Mouse (Mus musculus) heart, embryonic 11.5 days (tissue): ENCODE results near the gene Ccdc6. TPM values are rescaled to one million over a fixed set of nuclear protein-coding genes. Genes with fewer than 3 reads are reported as not detected.

ENCODE experiments used
- ATAC-seq: fragments of 200-750 bp; cut with Nextera tagmentation; replicated peaks from 2 replicates; pipeline ENCODE4 v1.8.0; 2017; ENCODE audit warnings: moderate library complexity; ENCODE audit not compliant: insufficient number of reproducible peaks, low FRiP score, low TSS enrichment
- H3K27ac ChIP-seq: fragments of 300-500 bp; sonication (generic); 2 replicates; pipeline ENCODE4 v1.5.1; 2014; ENCODE audit warnings: mild to moderate bottlenecking, low read depth, low read length
- H3K27me3 ChIP-seq: fragments of 300-500 bp; sonication (generic); 2 replicates; pipeline ENCODE4 v1.6.1; 2014; ENCODE audit warnings: mild to moderate bottlenecking, low read length, mixed read lengths; ENCODE audit not compliant: control insufficient read depth, insufficient read depth
- H3K36me3 ChIP-seq: fragments of 300-500 bp; sonication (generic); 2 replicates; pipeline ENCODE4 v1.6.1; 2014; ENCODE audit warnings: mild to moderate bottlenecking, low read length, moderate library complexity, mixed read lengths; ENCODE audit not compliant: control insufficient read depth, insufficient read depth
- H3K4me1 ChIP-seq: fragments of 300-500 bp; sonication (generic); 2 replicates; pipeline ENCODE4 v1.6.1; 2014; ENCODE audit warnings: low read length; ENCODE audit not compliant: control insufficient read depth, insufficient read depth
- H3K4me2 ChIP-seq: fragments of 300-500 bp; sonication (generic); 2 replicates; pipeline ENCODE4 v1.6.1; 2014; ENCODE audit warnings: mild to moderate bottlenecking, moderate library complexity
- H3K4me3 ChIP-seq: fragments of 300-500 bp; sonication (generic); 2 replicates; pipeline ENCODE4 v1.5.1; 2014; ENCODE audit warnings: low read depth, low read length
- H3K9ac ChIP-seq: fragments of 300-500 bp; sonication (generic); 2 replicates; pipeline ENCODE4 v1.6.1; 2014; ENCODE audit warnings: mild to moderate bottlenecking, low read depth, low read length, moderate library complexity
- H3K9me3 ChIP-seq: fragments of 300-500 bp; sonication (generic); replicated peaks from 2 replicates; pipeline ENCODE4 v1.6.1; 2016; ENCODE audit warnings: low read length; ENCODE audit not compliant: control insufficient read depth
- WGBS: fragments of 180-500 bp; shearing (Covaris S2); extraction: QIAGEN DNeasy Blood & Tissue Kit; methylation state at CpG from one replicate; pipeline ENCODE4 v1.1.7; 2014; ENCODE audit not compliant: insufficient replicate concordance; 5-methylcytosine and 5-hydroxymethylcytosine counted together
- polyA plus RNA-seq: library from polyadenylated mRNA; unstranded; fragments of >200 nt; fragmentation: Nextera tagmentation; extraction: Ambion mirVana; gene quantifications from 2 replicates; pipeline ENCODE4 v1.2.1, GENCODE M21; 2014

The Ccdc6 gene
- polyA plus RNA-seq, 1 experiment from 2014 or later = 23.0 TPM

DNA sequence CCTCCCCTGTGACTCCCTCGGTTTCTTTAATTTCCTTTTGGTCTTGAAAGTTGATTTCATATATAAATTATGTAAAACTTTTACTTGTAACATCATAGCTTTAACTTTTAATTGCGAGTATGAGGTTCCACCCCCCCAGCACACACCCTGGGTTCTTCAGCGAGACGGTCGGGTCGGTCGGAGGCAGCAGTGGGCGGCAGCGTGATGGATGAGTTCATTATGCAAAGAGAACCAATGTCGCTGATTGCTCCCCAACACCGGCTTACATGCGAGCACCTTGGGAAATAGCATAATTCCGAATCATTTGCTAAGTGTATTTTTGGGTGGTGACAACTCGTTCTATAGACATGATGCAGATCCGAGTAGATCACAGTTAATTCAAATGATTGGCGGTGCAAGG lies 56.9 kb downstream of the Ccdc6 start:
- no peak overlapping the region for H3K4me3 ChIP-seq
- peaks cover 26% of the 10 kb centered on the region for H3K4me1 ChIP-seq
- WGBS = 84% methylated on average over 16 of the region's 16 CpGs
- H3K27ac ChIP-seq = no peak overlapping the region
- H3K36me3 ChIP-seq = peaks cover 23% of the 10 kb centered on the region
- no peaks in the 10 kb centered on the region for H3K27me3 ChIP-seq
- no peak overlapping the region for H3K9ac ChIP-seq
- no peak overlapping the region for H3K4me2 ChIP-seq
- no peak for ATAC-seq
- 0 out of 2 replicates have a peak, but pooled peaks cover 4% of the 10 kb centered on the region for H3K9me3 ChIP-seq

DNA sequence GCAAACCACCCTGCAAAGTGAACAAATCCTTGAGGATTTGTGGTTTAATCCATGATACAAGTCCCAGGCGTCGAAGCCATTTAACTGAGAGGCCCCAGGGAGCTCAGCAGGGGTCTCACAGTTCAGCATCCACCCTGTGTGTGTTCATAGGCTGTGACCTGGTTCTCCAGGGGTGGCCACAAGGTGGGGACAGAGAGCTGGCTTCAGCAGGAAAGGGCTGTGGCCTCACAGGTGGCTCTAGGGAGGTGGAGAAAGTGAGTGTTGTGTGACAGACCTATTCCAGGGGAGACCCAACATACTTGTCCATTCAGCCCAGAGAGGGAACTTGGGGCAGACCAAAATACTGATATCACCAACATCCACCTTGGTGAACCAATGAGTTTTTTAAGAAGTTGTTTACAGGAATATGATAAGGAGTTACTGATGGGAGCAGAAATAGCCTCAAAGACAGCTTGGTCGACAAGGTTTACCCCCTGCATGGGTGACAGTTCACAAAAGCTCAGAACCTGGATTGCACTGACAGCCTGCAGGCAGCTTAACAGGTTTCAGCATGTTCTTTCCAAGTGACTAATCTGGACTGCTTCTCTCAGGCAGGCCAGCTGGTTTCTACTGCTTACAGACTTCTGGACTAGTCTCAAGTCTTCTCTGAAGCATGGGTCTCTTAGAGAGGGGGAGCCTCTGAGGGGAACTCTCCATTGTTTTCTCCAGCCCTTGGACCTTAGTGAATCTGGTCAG lies 59.7 kb downstream of the Ccdc6 start:
- ATAC-seq = no peak
- Histone ChIP-seq H3K9me3 (0 out of 2 replicates have a peak, but pooled peaks cover 4% of the 10 kb centered on the region), H3K4me2 (no peak overlapping the region), H3K4me1 (peaks cover 20% of the 10 kb centered on the region), H3K9ac (no peak overlapping the region), H3K4me3 (no peak overlapping the region), H3K27ac (no peak overlapping the region), H3K27me3 (no peaks in the 10 kb centered on the region), H3K36me3 (peaks cover 21% of the 10 kb centered on the region)
- 76% methylated on average over 3 of the region's 3 CpGs for WGBS

DNA sequence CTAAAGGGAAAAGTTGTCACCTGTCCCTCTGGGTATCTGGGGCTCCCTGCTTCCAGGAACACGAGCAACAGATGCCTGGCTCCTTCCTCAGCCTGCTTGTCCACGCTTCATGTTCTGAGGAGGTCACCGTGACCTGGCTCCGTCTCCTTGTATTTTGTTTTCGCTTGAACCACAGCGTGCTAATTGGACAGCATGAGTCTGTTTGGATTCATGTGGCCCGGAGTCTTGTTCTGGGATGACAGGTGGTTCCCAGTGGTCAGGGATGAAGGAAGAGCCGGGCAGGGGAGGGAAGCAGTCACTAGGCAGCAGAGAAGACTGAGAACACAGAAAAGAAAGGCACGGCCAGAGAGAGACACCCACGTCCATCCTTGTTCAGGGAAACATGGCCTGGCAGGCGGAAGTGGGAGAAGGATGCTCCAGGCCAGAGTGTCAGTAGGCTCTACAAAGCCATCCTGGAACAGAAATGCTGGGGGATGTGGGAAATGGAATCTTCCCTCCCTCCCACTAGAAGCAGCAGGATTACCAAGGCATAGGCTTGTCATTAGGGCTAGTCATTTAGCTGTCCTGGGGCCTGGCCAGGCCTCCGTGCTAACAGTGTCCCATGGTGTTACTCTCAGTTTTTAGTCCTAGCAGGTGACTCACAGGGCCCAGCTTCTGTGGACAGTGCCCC lies 62.9 kb downstream of the Ccdc6 start:
- Histone ChIP-seq H3K4me3 (no peak overlapping the region), H3K4me2 (no peak overlapping the region), H3K9me3 (0 out of 2 replicates have a peak, but pooled peaks cover 4% of the 10 kb centered on the region), H3K36me3 (peaks cover 19% of the 10 kb centered on the region), H3K27me3 (no peaks in the 10 kb centered on the region), H3K27ac (no peak overlapping the region), H3K4me1 (no peaks in the 10 kb centered on the region), H3K9ac (no peak overlapping the region)
- WGBS = 80% methylated on average over 12 of the region's 12 CpGs
- no peak for ATAC-seq

DNA sequence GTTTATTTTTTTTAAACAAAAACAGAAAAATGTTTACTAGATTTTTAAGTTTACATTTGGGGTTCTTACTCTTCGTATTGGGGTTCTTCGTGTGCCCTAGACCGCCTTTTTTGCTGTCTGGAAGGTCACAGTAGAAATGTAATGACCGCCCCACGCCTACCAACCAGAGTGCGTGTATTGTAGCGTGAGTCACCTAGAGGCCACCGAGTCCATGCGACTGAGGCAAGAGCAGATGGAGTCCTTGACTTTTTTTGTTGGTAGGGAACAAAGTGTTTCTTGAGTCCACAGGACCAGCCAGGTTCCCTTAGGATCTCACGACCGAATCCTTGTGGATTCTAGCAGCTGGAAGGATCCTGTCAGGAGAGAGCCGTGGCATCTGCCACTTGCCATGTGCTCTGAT lies 63.9 kb downstream of the Ccdc6 start:
- no peak overlapping the region for H3K4me3 ChIP-seq
- no peak overlapping the region for H3K27ac ChIP-seq
- H3K27me3 ChIP-seq = no peaks in the 10 kb centered on the region
- ATAC-seq = no peak
- WGBS = 92% methylated on average over 12 of the region's 12 CpGs
- H3K4me2 ChIP-seq = no peak overlapping the region
- peaks cover 13% of the 10 kb centered on the region for H3K36me3 ChIP-seq
- no peak overlapping the region for H3K9ac ChIP-seq
- H3K9me3 ChIP-seq = 0 out of 2 replicates have a peak, but pooled peaks cover 4% of the 10 kb centered on the region
- peaks cover 10% of the 10 kb centered on the region for H3K4me1 ChIP-seq

GRCm38 (mm10) chr10:70161504-70161903 lies 64.6 kb downstream of the Ccdc6 start:
- Histone ChIP-seq H3K4me1 (peaks cover 17% of the 10 kb centered on the region), H3K9me3 (0 out of 2 replicates have a peak, but pooled peaks cover 4% of the 10 kb centered on the region), H3K4me2 (no peak overlapping the region), H3K27ac (no peak overlapping the region), H3K36me3 (peaks cover 6% of the 10 kb centered on the region), H3K4me3 (no peak overlapping the region), H3K9ac (no peak overlapping the region), H3K27me3 (no peaks in the 10 kb centered on the region)
- 93% methylated on average over 14 of the region's 14 CpGs for WGBS
- ATAC-seq = no peak

- peaks cover 33% of the 10 kb centered on the region for H3K4me1 ChIP-seq
- 72% methylated on average over 5 of the region's 5 CpGs for WGBS
- H3K9ac ChIP-seq = no peak overlapping the region
- no peaks in the 10 kb centered on the region for H3K9me3 ChIP-seq
- no peaks in the 10 kb centered on the region for H3K27me3 ChIP-seq
- H3K27ac ChIP-seq = no peak overlapping the region
- no peak for ATAC-seq
- H3K4me3 ChIP-seq = no peak overlapping the region
- H3K36me3 ChIP-seq = peaks cover 2% of the 10 kb centered on the region; the same call in 1 of the 2 replicates
- H3K4me2 ChIP-seq = no peak overlapping the region
Observed at GRCm38 (mm10) chr10:70163681-70164080, 66.8 kb downstream of the Ccdc6 start.

DNA sequence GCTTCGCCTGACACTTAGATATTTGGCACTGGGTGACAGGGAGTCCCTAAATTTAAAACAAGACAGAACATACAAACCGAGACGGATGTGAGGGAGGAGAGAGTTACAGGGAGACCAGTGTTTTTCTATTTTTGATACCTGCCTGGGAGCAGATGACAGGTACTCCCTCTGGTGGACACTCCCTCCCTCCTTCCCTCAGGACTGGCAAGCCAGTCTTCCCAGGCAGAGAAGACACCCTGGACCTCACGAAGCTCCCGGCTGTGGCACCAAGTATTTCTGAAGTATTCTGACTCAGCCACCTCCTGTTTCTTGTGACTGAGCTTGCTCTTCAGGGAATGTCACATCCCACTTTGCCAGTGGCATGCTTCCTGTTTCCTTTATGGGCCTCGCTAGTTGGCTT lies 69.0 kb downstream of the Ccdc6 start:
- Histone ChIP-seq H3K27me3 (no peaks in the 10 kb centered on the region), H3K27ac (no peak overlapping the region), H3K36me3 (peaks cover 7% of the 10 kb centered on the region), H3K9ac (no peak overlapping the region), H3K4me2 (no peak overlapping the region), H3K9me3 (no peaks in the 10 kb centered on the region), H3K4me1 (peaks cover 45% of the 10 kb centered on the region), H3K4me3 (no peak overlapping the region)
- no peak for ATAC-seq
- 46% methylated on average over 6 of the region's 6 CpGs for WGBS

DNA sequence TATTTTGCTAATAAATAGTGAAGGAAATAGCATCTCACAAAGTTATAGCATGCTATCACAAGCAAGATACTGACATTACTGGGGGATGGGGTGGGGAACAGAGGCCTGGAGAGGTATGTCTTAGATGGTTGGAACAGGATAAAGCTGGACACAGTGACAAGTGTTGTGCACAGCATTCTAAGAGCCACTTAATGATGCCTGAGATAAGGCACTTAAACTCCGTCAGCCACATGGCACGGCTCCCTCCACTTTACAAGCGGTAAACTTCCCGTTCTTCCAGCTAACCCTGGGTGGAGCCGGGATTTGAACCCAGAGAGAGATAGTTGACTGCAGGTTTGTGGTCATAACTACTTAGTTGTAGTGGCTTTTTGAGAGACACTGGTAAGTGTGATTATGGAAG lies 69.5 kb downstream of the Ccdc6 start:
- peaks cover 12% of the 10 kb centered on the region for H3K36me3 ChIP-seq
- H3K27ac ChIP-seq = no peak overlapping the region
- no peak overlapping the region for H3K9ac ChIP-seq
- WGBS = 47% methylated on average over 5 of the region's 5 CpGs
- no peak overlapping the region for H3K4me3 ChIP-seq
- H3K27me3 ChIP-seq = no peaks in the 10 kb centered on the region
- no peaks in the 10 kb centered on the region for H3K9me3 ChIP-seq
- peaks cover 45% of the 10 kb centered on the region for H3K4me1 ChIP-seq
- no peak for ATAC-seq
- no peak overlapping the region for H3K4me2 ChIP-seq
